Comparison of ENCODE assay signal across 8 mouse cellular contexts in the genomic region with DNA sequence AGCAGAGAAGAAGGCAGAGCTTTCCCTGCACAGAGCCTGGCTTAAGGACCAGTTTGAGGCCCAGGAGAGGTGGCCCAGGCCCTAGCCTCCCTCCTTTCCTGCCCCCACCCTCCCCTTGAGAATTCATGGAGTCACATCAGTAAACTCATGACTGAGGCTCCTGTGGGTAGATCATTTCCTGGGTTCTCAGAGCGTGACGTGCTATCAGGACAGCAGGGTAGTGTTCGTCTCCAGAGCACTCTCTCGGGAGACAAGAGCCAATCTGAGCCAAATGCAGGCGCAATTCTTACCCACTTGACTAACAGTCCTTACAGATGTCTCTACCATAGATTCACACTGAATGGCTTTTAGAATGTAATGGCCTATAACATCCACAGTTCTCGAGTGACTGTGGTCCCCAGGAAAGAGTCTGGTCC. TPM values are rescaled to one million over a fixed set of nuclear protein-coding genes. Genes with fewer than 3 reads are reported as not detected.
DNase-seq lines count a peak whose midpoint lies in the region; ATAC-seq and TF ChIP-seq lines count a peak whose summit lies in the region.
"Had no signal": no experiment of that assay in that cellular context is flagged by ENCODE, and none has a peak within 500 bp of the region (broad histone marks: within the 10 kb centered on the region; RNA-seq: fewer than 3 reads in every experiment).

No protein-coding gene starts in this region.

- no peaks in the 10 kb centered on the region for H3K36me3 ChIP-seq in lung, embryonic 16.5 days (ENCODE audit: control insufficient read depth, insufficient read depth, low read length)
- H3K36me3 ChIP-seq in embryonic facial prominence, embryonic 12.5 days: no peaks in the 10 kb centered on the region
- no peaks in the 10 kb centered on the region for H3K36me3 ChIP-seq in hindbrain, embryonic 15.5 days

- H3K27me3 ChIP-seq in lung, embryonic 16.5 days (ENCODE audit: control insufficient read depth, insufficient read depth, low read depth, low read length): no peaks in the 10 kb centered on the region
- no peaks in the 10 kb centered on the region; the same call in 1 of the 2 replicates for H3K27me3 ChIP-seq in embryonic facial prominence, embryonic 12.5 days
- H3K27me3 ChIP-seq in hindbrain, embryonic 15.5 days: no peaks in the 10 kb centered on the region

- H3K4me3 ChIP-seq in lung, embryonic 16.5 days (ENCODE audit: low read length): no peak overlapping the region
- no peak overlapping the region for H3K4me3 ChIP-seq in embryonic facial prominence, embryonic 12.5 days
- H3K4me3 ChIP-seq in hindbrain, embryonic 15.5 days: no peak overlapping the region
- H3K4me3 ChIP-seq in olfactory bulb, adult 2 months (ENCODE audit: insufficient read depth, low read depth, low read length): no peak overlapping the region

- 12% methylated on average over 6 of the region's 6 CpGs for WGBS in lung, embryonic 16.5 days
- 65% methylated on average over 6 of the region's 6 CpGs for WGBS in embryonic facial prominence, embryonic 12.5 days
- WGBS in hindbrain, embryonic 15.5 days: 35% methylated on average over 6 of the region's 6 CpGs
- WGBS in olfactory bulb, adult 2 months: 39% methylated on average over 6 of the region's 6 CpGs

- peaks cover 33% of the 10 kb centered on the region for H3K4me1 ChIP-seq in lung, embryonic 16.5 days (replicated peaks; ENCODE audit: control insufficient read depth, insufficient read depth, low read length)
- peaks cover 27% of the 10 kb centered on the region for H3K4me1 ChIP-seq in embryonic facial prominence, embryonic 12.5 days
- H3K4me1 ChIP-seq in hindbrain, embryonic 15.5 days (replicated peaks): peaks cover 25% of the 10 kb centered on the region
- H3K4me1 ChIP-seq in olfactory bulb, adult 2 months (ENCODE audit: control insufficient read depth, insufficient read depth, low read length): peaks cover 47% of the 10 kb centered on the region

- no peak overlapping the region for H3K9ac ChIP-seq in lung, embryonic 16.5 days (ENCODE audit: low read length)
- H3K9ac ChIP-seq in embryonic facial prominence, embryonic 12.5 days: no peak overlapping the region
- H3K9ac ChIP-seq in hindbrain, embryonic 15.5 days: no peak overlapping the region

- H3K9me3 ChIP-seq in lung, embryonic 16.5 days (ENCODE audit: control insufficient read depth, low read length): no peaks in the 10 kb centered on the region
- H3K9me3 ChIP-seq in embryonic facial prominence, embryonic 12.5 days: no peaks in the 10 kb centered on the region
- H3K9me3 ChIP-seq in hindbrain, embryonic 15.5 days: no peaks in the 10 kb centered on the region

- DNase-seq in lung, postnatal 14 days: no peak
- no peak for DNase-seq in adrenal gland, postnatal 25 days

- no peak for TF ChIP-seq POLR2A in olfactory bulb, adult 2 months (IDR thresholded peaks at IDR 0.05; ENCODE audit: insufficient read depth, low read depth, low read length)

- TF ChIP-seq CTCF in olfactory bulb, adult 2 months (IDR thresholded peaks at IDR 0.05; ENCODE audit: insufficient read depth, low read depth, low read length): no peak

- H3K4me2 ChIP-seq in lung, embryonic 16.5 days (ENCODE audit: low read depth, low read length): no peak overlapping the region
- no peak overlapping the region for H3K4me2 ChIP-seq in embryonic facial prominence, embryonic 12.5 days (replicated peaks)
- H3K4me2 ChIP-seq in hindbrain, embryonic 15.5 days: no peak overlapping the region

- H3K27ac ChIP-seq in lung, embryonic 16.5 days (ENCODE audit: low read length): peak overlapping the region; percentile 84
- H3K27ac ChIP-seq in embryonic facial prominence, embryonic 12.5 days: peak overlapping the region; percentile 46; the same call in 1 of the 2 replicates
- peak overlapping the region; percentile 60 for H3K27ac ChIP-seq in hindbrain, embryonic 15.5 days (replicated peaks)
- peak overlapping the region; percentile 98 for H3K27ac ChIP-seq in olfactory bulb, adult 2 months (ENCODE audit: insufficient read depth, low read depth, low read length)

- ATAC-seq in lung, embryonic 16.5 days (ENCODE audit: low read depth): peak; percentile 23; the same call in 1 of the 2 replicates
- no peak for ATAC-seq in embryonic facial prominence, embryonic 12.5 days (ENCODE audit: insufficient number of reproducible peaks, insufficient read depth, low FRiP score, low TSS enrichment)
- ATAC-seq in hindbrain, embryonic 15.5 days (ENCODE audit: low FRiP score, low read depth): peak; percentile 35; the same call in 1 of the 2 replicates
- ATAC-seq in cerebellum, adult (ENCODE audit: insufficient number of reproducible peaks, low FRiP score, low TSS enrichment): no peak
- ATAC-seq: inflammation-experienced regulatory T-cells, adult 6 months had no signal

RNA-seq across cellular contexts. Expression of gene Adamtsl2, which starts 18.1 kb away (rescaled TPM):
- polyA plus RNA-seq in lung, embryonic 16.5 days (2015; fragmentation: Nextera tagmentation; extraction: Ambion mirVana): 27.9 and 28.4 TPM in 2 replicates
- polyA plus RNA-seq in embryonic facial prominence, embryonic 12.5 days (2016; fragmentation: Nextera tagmentation; extraction: Ambion mirVana): 4.4 and 6.9 TPM in 2 replicates
- 8.0 and 10.4 TPM in 2 replicates for polyA plus RNA-seq in hindbrain, embryonic 15.5 days (2015; fragmentation: Nextera tagmentation; extraction: Ambion mirVana)
- not detected in 2 replicates for polyA plus RNA-seq in olfactory bulb, adult 2 months (2012; ENCODE audit: insufficient read depth, insufficient read length, low replicate concordance, missing spikeins)
- 17.4 and 17.9 TPM in 2 replicates for total RNA-seq in adrenal gland, postnatal 25 days (2021)
- polyA plus RNA-seq: inflammation-experienced regulatory T-cells, adult 6 months had no signal

RNA-seq across cellular contexts. Expression of gene Mymk, which starts 25.3 kb away (rescaled TPM):
- 1.6 and 3.4 TPM in 2 replicates for polyA plus RNA-seq in lung, embryonic 16.5 days (2015; fragmentation: Nextera tagmentation; extraction: Ambion mirVana)
- polyA plus RNA-seq in embryonic facial prominence, embryonic 12.5 days (2016; fragmentation: Nextera tagmentation; extraction: Ambion mirVana): 8.7 and 12.1 TPM in 2 replicates
- polyA plus RNA-seq in hindbrain, embryonic 15.5 days (2015; fragmentation: Nextera tagmentation; extraction: Ambion mirVana): 0.22 and 0.35 TPM in 2 replicates
- not detected in 2 replicates for polyA plus RNA-seq in olfactory bulb, adult 2 months (2012; ENCODE audit: insufficient read depth, insufficient read length, low replicate concordance, missing spikeins)
- total RNA-seq in adrenal gland, postnatal 25 days (2021): not detected in 2 replicates
- polyA plus RNA-seq: inflammation-experienced regulatory T-cells, adult 6 months had no signal

RNA-seq across cellular contexts. Expression of gene Fam163b, which starts 45.0 kb away (rescaled TPM):
- 0.54 and 0.64 TPM in 2 replicates for polyA plus RNA-seq in lung, embryonic 16.5 days (2015; fragmentation: Nextera tagmentation; extraction: Ambion mirVana)
- 0.24 and 0.29 TPM in 2 replicates for polyA plus RNA-seq in embryonic facial prominence, embryonic 12.5 days (2016; fragmentation: Nextera tagmentation; extraction: Ambion mirVana)
- polyA plus RNA-seq in hindbrain, embryonic 15.5 days (2015; fragmentation: Nextera tagmentation; extraction: Ambion mirVana): 7.7 and 9.6 TPM in 2 replicates
- polyA plus RNA-seq in olfactory bulb, adult 2 months (2012; ENCODE audit: insufficient read depth, insufficient read length, low replicate concordance, missing spikeins): 155 TPM in 1 of 2 replicates, not detected in the other
- 1.6 and 2.3 TPM in 2 replicates for total RNA-seq in adrenal gland, postnatal 25 days (2021)
- polyA plus RNA-seq: inflammation-experienced regulatory T-cells, adult 6 months had no signal

Comparison
In these comparisons a context has a peak if more than half of its experiments do, and no peak if none do; other contexts are left out.
1. ATAC-seq: peak in lung, embryonic 16.5 days (single experiment) and hindbrain, embryonic 15.5 days (single experiment); none in embryonic facial prominence, embryonic 12.5 days (single experiment) and cerebellum, adult (single experiment).
2. H3K27ac ChIP-seq: peak in every context shown above with its lines; median percentile 98 in olfactory bulb, adult 2 months; 84 in lung, embryonic 16.5 days; 60 in hindbrain, embryonic 15.5 days; 46 in embryonic facial prominence, embryonic 12.5 days.